Mouse (Mus musculus) forebrain, embryonic 16.5 days (tissue): ENCODE results near the gene Myo1g. TPM values are rescaled to one million over a fixed set of nuclear protein-coding genes. Genes with fewer than 3 reads are reported as not detected.

Experiments used
- ATAC-seq: fragments of 200-750 bp; cut with Nextera tagmentation; 2 replicates; pipeline ENCODE4 v1.8.0; 2017; ENCODE audit warnings: mild to moderate bottlenecking, moderate library complexity
- H3K27ac ChIP-seq: fragments of 300-500 bp; sonication (generic); 2 replicates; pipeline ENCODE4 v1.5.1; 2014; ENCODE audit warnings: low read length, control low read depth
- H3K27me3 ChIP-seq: fragments of 300-500 bp; sonication (generic); replicated peaks from 2 replicates; pipeline ENCODE4 v1.6.1; 2014; ENCODE audit warnings: low read length; ENCODE audit not compliant: control insufficient read depth, insufficient read depth
- H3K36me3 ChIP-seq: fragments of 300-500 bp; sonication (generic); 2 replicates; pipeline ENCODE4 v1.6.1; 2014; ENCODE audit not compliant: control insufficient read depth, insufficient read depth
- H3K4me1 ChIP-seq: fragments of 300-500 bp; sonication (generic); replicated peaks from 2 replicates; pipeline ENCODE4 v1.6.1; 2014; ENCODE audit warnings: low read length; ENCODE audit not compliant: control insufficient read depth, insufficient read depth
- H3K4me2 ChIP-seq: fragments of 300-500 bp; sonication (generic); 2 replicates; pipeline ENCODE4 v1.6.1; 2014; ENCODE audit warnings: mild to moderate bottlenecking, low read length, control low read depth
- H3K4me3 ChIP-seq: fragments of 300-500 bp; sonication (generic); replicated peaks from 2 replicates; pipeline ENCODE4 v1.5.1; 2014; ENCODE audit warnings: mild to moderate bottlenecking, low read length, control low read depth
- H3K9ac ChIP-seq: fragments of 300-500 bp; sonication (generic); replicated peaks from 2 replicates; pipeline ENCODE4 v1.6.1; 2014; ENCODE audit warnings: low read depth, low read length, control low read depth
- H3K9me3 ChIP-seq: fragments of 300-500 bp; sonication (generic); 2 replicates; pipeline ENCODE4 v1.6.1; 2016; ENCODE audit warnings: low read length; ENCODE audit not compliant: control insufficient read depth
- WGBS: fragments of 180-500 bp; shearing (Covaris S2); extraction: QIAGEN DNeasy Blood & Tissue Kit; methylation state at CpG from one replicate; pipeline ENCODE4 v1.1.7; 2014; 5-methylcytosine and 5-hydroxymethylcytosine counted together
- polyA plus RNA-seq: library from polyadenylated mRNA; unstranded; fragments of >200 nt; fragmentation: Nextera tagmentation; extraction: Ambion mirVana; gene quantifications from 2 replicates; pipeline ENCODE4 v1.2.1, GENCODE M21; 2015

Myo1g gene
- polyA plus RNA-seq, 1 experiment from 2014 or later = 0.20 TPM

GRCm38 (mm10) chr11:6524165-6524879 is 3.6 kb upstream of the Myo1g start:
- no peaks in the 10 kb centered on the region for H3K27me3 ChIP-seq
- H3K9ac ChIP-seq = no peak overlapping the region
- no peak overlapping the region for H3K4me3 ChIP-seq
- no peak overlapping the region for H3K27ac ChIP-seq
- peaks cover 16% of the 10 kb centered on the region for H3K4me1 ChIP-seq
- H3K9me3 ChIP-seq = no peaks in the 10 kb centered on the region
- no peak for ATAC-seq
- WGBS = 87% methylated on average over 8 of the region's 8 CpGs
- peaks cover 17% of the 10 kb centered on the region for H3K36me3 ChIP-seq
- no peak overlapping the region for H3K4me2 ChIP-seq

GRCm38 (mm10) chr11:6523662-6524088 is 2.9 kb upstream of the Myo1g start:
- Histone ChIP-seq H3K36me3 (peaks cover 17% of the 10 kb centered on the region), H3K27ac (no peak overlapping the region), H3K4me2 (no peak overlapping the region), H3K9ac (no peak overlapping the region), H3K27me3 (no peaks in the 10 kb centered on the region), H3K9me3 (no peaks in the 10 kb centered on the region), H3K4me3 (no peak overlapping the region), H3K4me1 (peaks cover 12% of the 10 kb centered on the region)
- ATAC-seq = no peak
- WGBS = 77% methylated on average over 1 of the region's 1 CpGs

GRCm38 (mm10) chr11:6522782-6523525 is 2.2 kb upstream of the Myo1g start:
- H3K4me3 ChIP-seq = no peak overlapping the region
- H3K27ac ChIP-seq = no peak overlapping the region
- no peak overlapping the region for H3K4me2 ChIP-seq
- H3K9ac ChIP-seq = no peak overlapping the region
- no peaks in the 10 kb centered on the region for H3K27me3 ChIP-seq
- peaks cover 17% of the 10 kb centered on the region for H3K36me3 ChIP-seq
- WGBS = 78% methylated on average over 9 of the region's 9 CpGs
- H3K4me1 ChIP-seq = peaks cover 10% of the 10 kb centered on the region
- H3K9me3 ChIP-seq = no peaks in the 10 kb centered on the region
- no peak for ATAC-seq

GRCm38 (mm10) chr11:6519491-6520033 is 1.2 kb downstream of the Myo1g start:
- Histone ChIP-seq H3K36me3 (peaks cover 1% of the 10 kb centered on the region; the same call in 1 of the 2 replicates), H3K27me3 (no peaks in the 10 kb centered on the region), H3K4me2 (no peak overlapping the region), H3K4me3 (no peak overlapping the region), H3K4me1 (no peaks in the 10 kb centered on the region), H3K9ac (no peak overlapping the region), H3K27ac (no peak overlapping the region), H3K9me3 (no peaks in the 10 kb centered on the region)
- 77% methylated on average over 11 of the region's 11 CpGs for WGBS
- ATAC-seq = no peak

- H3K27me3 ChIP-seq = no peaks in the 10 kb centered on the region
- H3K36me3 ChIP-seq = no peaks in the 10 kb centered on the region
- no peak overlapping the region for H3K4me2 ChIP-seq
- H3K9ac ChIP-seq = no peak overlapping the region
- no peaks in the 10 kb centered on the region for H3K9me3 ChIP-seq
- no peak overlapping the region for H3K4me3 ChIP-seq
- no peak for ATAC-seq
- 50% methylated on average over 7 of the region's 7 CpGs for WGBS
- H3K27ac ChIP-seq = no peak overlapping the region
- H3K4me1 ChIP-seq = no peaks in the 10 kb centered on the region
Observed at GRCm38 (mm10) chr11:6514837-6515236, 5.9 kb downstream of the Myo1g start.

GRCm38 (mm10) chr11:6508269-6508876 is 12.4 kb downstream of the Myo1g start:
- no peak overlapping the region for H3K4me3 ChIP-seq
- no peaks in the 10 kb centered on the region for H3K9me3 ChIP-seq
- no peak overlapping the region for H3K9ac ChIP-seq
- H3K27ac ChIP-seq = no peak overlapping the region
- no peak overlapping the region for H3K4me2 ChIP-seq
- 39% methylated on average over 1 of the region's 1 CpGs for WGBS
- H3K27me3 ChIP-seq = no peaks in the 10 kb centered on the region
- no peaks in the 10 kb centered on the region for H3K36me3 ChIP-seq
- H3K4me1 ChIP-seq = no peaks in the 10 kb centered on the region
- no peak for ATAC-seq

- WGBS = 94% methylated on average over 9 of the region's 9 CpGs
- Histone ChIP-seq H3K27me3 (no peaks in the 10 kb centered on the region), H3K27ac (no peak overlapping the region), H3K4me1 (no peaks in the 10 kb centered on the region), H3K9me3 (no peaks in the 10 kb centered on the region), H3K9ac (no peak overlapping the region), H3K4me2 (no peak overlapping the region), H3K36me3 (no peaks in the 10 kb centered on the region), H3K4me3 (no peak overlapping the region)
- no peak for ATAC-seq
Observed at GRCm38 (mm10) chr11:6506516-6506915, 14.2 kb downstream of the Myo1g start.

- 71% methylated on average over 6 of the region's 6 CpGs for WGBS
- no peaks in the 10 kb centered on the region for H3K36me3 ChIP-seq
- no peaks in the 10 kb centered on the region for H3K4me1 ChIP-seq
- no peaks in the 10 kb centered on the region for H3K27me3 ChIP-seq
- ATAC-seq = no peak
- H3K4me3 ChIP-seq = no peak overlapping the region
- no peak overlapping the region for H3K4me2 ChIP-seq
- H3K27ac ChIP-seq = no peak overlapping the region
- no peaks in the 10 kb centered on the region for H3K9me3 ChIP-seq
- H3K9ac ChIP-seq = no peak overlapping the region
Observed at GRCm38 (mm10) chr11:6504689-6505088, 16.1 kb downstream of the Myo1g start.

GRCm38 (mm10) chr11:6504226-6504625 is 16.5 kb downstream of the Myo1g start:
- Histone ChIP-seq H3K36me3 (no peaks in the 10 kb centered on the region), H3K4me3 (no peak overlapping the region), H3K27ac (no peak overlapping the region), H3K9me3 (no peaks in the 10 kb centered on the region), H3K4me1 (no peaks in the 10 kb centered on the region), H3K4me2 (no peak overlapping the region), H3K27me3 (no peaks in the 10 kb centered on the region), H3K9ac (no peak overlapping the region)
- 73% methylated on average over 3 of the region's 3 CpGs for WGBS
- no peak for ATAC-seq
